Mouse (Mus musculus) E14TG2a.4 (cell line): Measurements from ENCODE around the gene Myrf.
A peak's percentile ranks its signal among the peaks of the same experiment; 100 is the strongest.

ENCODE experiments used
- H3K27me3 ChIP-seq: 2 replicates; pipeline ENCODE4 v1.6.1; 2014; ENCODE audit warnings: low read length, control low read depth; ENCODE audit not compliant: insufficient read depth
- H3K36me3 ChIP-seq: 2 replicates; pipeline ENCODE4 v1.6.1; 2014; ENCODE audit warnings: low read length, control low read depth; ENCODE audit not compliant: insufficient read depth
- H3K4me1 ChIP-seq: replicated peaks from 2 replicates; pipeline ENCODE4 v1.6.1; 2014; ENCODE audit warnings: low read depth, low read length, control low read depth
- H3K4me3 ChIP-seq: replicated peaks from 2 replicates; pipeline ENCODE4 v1.5.1; 2014; ENCODE audit warnings: mild to moderate bottlenecking, low read length
- H3K9me3 ChIP-seq: 2 replicates; pipeline ENCODE4 v1.6.1; 2014; ENCODE audit warnings: low read length, control low read depth
- CTCF ChIP-seq: conservative IDR thresholded peaks from 2 replicates; pipeline ENCODE4 v1.5.1; 2014; ENCODE audit warnings: low read length
- NANOG ChIP-seq: IDR thresholded peaks from 2 replicates; pipeline ENCODE4 v1.6.1; 2014; ENCODE audit warnings: borderline replicate concordance, low read length, mixed read lengths
- POU5F1 ChIP-seq: IDR thresholded peaks from 2 replicates; pipeline ENCODE4 v1.6.1; 2014; ENCODE audit warnings: low read length, borderline replicate concordance

The Myrf gene

GRCm38 (mm10) chr19:10182142-10182541 lies 58.4 kb downstream of the Myrf start:
- Histone ChIP-seq H3K36me3 (peaks cover 28% of the 10 kb centered on the region), H3K9me3 (peaks cover 23% of the 10 kb centered on the region), H3K4me1 (peaks cover 28% of the 10 kb centered on the region), H3K27me3 (peaks cover 13% of the 10 kb centered on the region), H3K4me3 (peak overlapping the region; percentile 99)
- no peak for TF ChIP-seq CTCF
- TF ChIP-seq POU5F1, result no peak
- no peak for TF ChIP-seq NANOG

DNA sequence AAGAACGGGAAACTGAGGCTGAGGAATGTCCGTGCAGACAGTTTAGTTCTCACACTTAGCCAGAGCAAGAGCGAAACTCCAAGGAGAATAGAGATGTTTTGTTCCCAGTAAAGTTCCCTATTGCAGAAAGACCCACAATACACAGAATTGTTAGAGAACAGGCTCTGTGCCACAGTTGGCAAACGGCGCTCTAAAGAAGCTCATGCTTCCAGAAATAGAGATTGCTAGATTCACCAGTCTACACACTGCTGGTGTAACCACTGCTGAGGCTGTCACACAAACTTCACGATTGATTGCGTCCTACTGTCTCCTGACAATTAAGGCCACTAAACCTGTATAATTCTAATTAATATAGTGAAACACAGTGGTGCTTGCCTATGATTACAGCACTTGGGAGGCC lies 59.3 kb downstream of the Myrf start:
- Histone ChIP-seq H3K27me3 (peaks cover 13% of the 10 kb centered on the region), H3K9me3 (peaks cover 23% of the 10 kb centered on the region), H3K4me3 (no peak overlapping the region), H3K36me3 (peaks cover 19% of the 10 kb centered on the region), H3K4me1 (peaks cover 37% of the 10 kb centered on the region)
- TF ChIP-seq CTCF (no peak), NANOG (no peak)

- Histone ChIP-seq H3K27me3 (no peaks in the 10 kb centered on the region), H3K9me3 (peaks cover 23% of the 10 kb centered on the region), H3K4me1 (peaks cover 44% of the 10 kb centered on the region), H3K36me3 (no peaks in the 10 kb centered on the region; the same call in 1 of the 2 replicates), H3K4me3 (no peak overlapping the region)
- no peak for TF ChIP-seq CTCF
- no peak for TF ChIP-seq NANOG
- TF ChIP-seq POU5F1, result no peak
Measured at GRCm38 (mm10) chr19:10176941-10177372, 63.6 kb downstream of the Myrf start.

DNA sequence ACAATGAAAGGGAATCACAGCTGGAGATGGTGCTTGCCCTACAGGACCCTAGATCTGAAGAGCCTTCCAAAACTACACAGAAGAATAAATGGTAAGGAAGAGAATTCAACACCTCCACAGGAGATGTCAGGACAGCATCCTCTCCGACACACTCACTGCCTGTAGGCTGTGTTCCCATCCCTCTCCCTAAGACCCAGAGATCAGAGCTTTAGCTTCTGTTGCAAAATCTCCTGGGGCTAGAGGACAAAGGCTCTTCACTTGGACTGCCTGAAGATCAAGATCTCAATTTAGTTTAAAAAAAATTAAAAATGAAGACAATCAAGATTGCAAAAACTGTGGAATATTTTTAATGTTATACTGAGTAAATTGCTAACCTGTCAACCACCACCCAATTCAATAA lies 64.1 kb downstream of the Myrf start:
- peaks cover 46% of the 10 kb centered on the region for H3K4me1 ChIP-seq
- TF ChIP-seq NANOG (no peak), POU5F1 (no peak), CTCF (no peak)
- no peak overlapping the region for H3K4me3 ChIP-seq
- no peaks in the 10 kb centered on the region for H3K27me3 ChIP-seq
- no peaks in the 10 kb centered on the region; the same call in 1 of the 2 replicates for H3K36me3 ChIP-seq
- peaks cover 23% of the 10 kb centered on the region for H3K9me3 ChIP-seq

GRCm38 (mm10) chr19:10174956-10175355 lies 65.6 kb downstream of the Myrf start:
- Histone ChIP-seq H3K36me3 (no peaks in the 10 kb centered on the region; the same call in 1 of the 2 replicates), H3K9me3 (peaks cover 20% of the 10 kb centered on the region), H3K4me1 (peaks cover 61% of the 10 kb centered on the region), H3K27me3 (no peaks in the 10 kb centered on the region), H3K4me3 (no peak overlapping the region)
- TF ChIP-seq CTCF, result no peak
- TF ChIP-seq NANOG, result no peak
- TF ChIP-seq POU5F1, result no peak

GRCm38 (mm10) chr19:10173844-10174539 lies 66.6 kb downstream of the Myrf start:
- TF ChIP-seq CTCF (no peak), NANOG (no peak), POU5F1 (no peak)
- Histone ChIP-seq H3K27me3 (no peaks in the 10 kb centered on the region), H3K4me1 (peaks cover 71% of the 10 kb centered on the region), H3K4me3 (no peak overlapping the region), H3K9me3 (peaks cover 11% of the 10 kb centered on the region), H3K36me3 (no peaks in the 10 kb centered on the region; the same call in 1 of the 2 replicates)

DNA sequence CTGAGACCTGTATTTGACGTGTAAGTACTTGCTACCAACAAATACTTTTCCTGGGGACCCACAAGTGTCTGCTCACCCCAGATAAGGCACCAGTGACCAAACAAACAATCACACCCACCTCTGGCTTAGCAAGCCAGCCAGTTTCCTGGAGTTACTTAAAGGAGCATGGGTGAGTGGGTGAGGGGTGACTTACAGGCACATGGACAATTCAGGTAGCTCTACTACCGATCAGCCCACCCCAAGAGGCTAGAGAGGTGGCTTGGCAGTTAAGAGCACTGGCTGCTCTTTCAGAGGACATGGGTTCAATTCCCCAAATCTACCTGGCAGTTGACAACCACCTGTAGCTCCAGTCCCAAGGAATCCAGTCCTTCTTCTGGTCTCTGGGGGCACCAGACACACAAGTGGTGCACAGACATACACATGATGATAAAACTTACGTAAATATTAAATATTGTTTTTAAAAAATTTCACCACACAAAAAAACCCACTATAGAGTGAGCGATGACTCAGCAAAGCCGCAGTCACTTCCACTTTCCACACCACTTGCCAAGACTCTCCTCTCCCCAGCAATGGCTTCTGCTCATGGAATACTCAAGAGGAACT lies 67.3 kb downstream of the Myrf start:
- H3K9me3 ChIP-seq, result peaks cover 4% of the 10 kb centered on the region
- H3K36me3 ChIP-seq, result no peaks in the 10 kb centered on the region
- no peaks in the 10 kb centered on the region for H3K27me3 ChIP-seq
- TF ChIP-seq CTCF (no peak), POU5F1 (no peak), NANOG (no peak)
- H3K4me3 ChIP-seq, result no peak overlapping the region
- H3K4me1 ChIP-seq, result peaks cover 77% of the 10 kb centered on the region

- Histone ChIP-seq H3K36me3 (no peaks in the 10 kb centered on the region), H3K27me3 (no peaks in the 10 kb centered on the region), H3K9me3 (no peaks in the 10 kb centered on the region), H3K4me1 (peaks cover 81% of the 10 kb centered on the region), H3K4me3 (no peak overlapping the region)
- TF ChIP-seq POU5F1 (no peak), NANOG (no peak), CTCF (no peak)
Measured at GRCm38 (mm10) chr19:10171846-10172245, 68.7 kb downstream of the Myrf start.
